Mouse (Mus musculus) cerebellum, adult 2 months (tissue): ENCODE data around the gene Xpr1.

Experiments used
- CTCF ChIP-seq: fragments of 200-500 bp; IDR thresholded peaks from 2 replicates; pipeline ENCODE4 v1.5.1; 2011; ENCODE audit warnings: low read depth, mild to moderate bottlenecking, control low read depth, low read length, moderate library complexity, borderline replicate concordance; ENCODE audit not compliant: insufficient read depth
- POLR2A ChIP-seq: fragments of 200-500 bp; IDR thresholded peaks from 2 replicates; pipeline ENCODE4 v1.6.1; 2011; ENCODE audit warnings: low read length, control low read depth, borderline replicate concordance; ENCODE audit not compliant: insufficient read depth

DNA sequence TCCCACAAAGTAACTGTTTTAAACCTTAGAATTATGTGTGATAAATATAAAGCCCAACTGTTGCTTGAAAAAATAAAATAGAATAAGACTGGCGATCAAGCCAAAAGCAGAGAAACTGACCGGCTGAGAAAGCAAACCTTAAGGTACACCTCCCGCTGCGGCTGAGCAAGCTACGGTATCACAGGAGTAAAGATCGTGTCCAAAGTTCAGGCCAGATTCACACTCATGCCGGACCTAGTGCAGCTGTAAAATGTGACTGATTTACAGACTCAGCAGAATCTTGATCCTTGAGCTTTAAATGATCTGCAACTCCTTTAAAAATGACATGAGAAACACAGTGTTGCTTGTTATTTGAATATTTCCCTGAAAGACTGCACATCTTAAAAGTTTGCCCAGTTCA is 4.8 kb upstream of the Xpr1 start:
- TF ChIP-seq CTCF (no peak), POLR2A (no peak)
